ENCODE assay signal across 12 mouse cellular contexts in the genomic region with DNA sequence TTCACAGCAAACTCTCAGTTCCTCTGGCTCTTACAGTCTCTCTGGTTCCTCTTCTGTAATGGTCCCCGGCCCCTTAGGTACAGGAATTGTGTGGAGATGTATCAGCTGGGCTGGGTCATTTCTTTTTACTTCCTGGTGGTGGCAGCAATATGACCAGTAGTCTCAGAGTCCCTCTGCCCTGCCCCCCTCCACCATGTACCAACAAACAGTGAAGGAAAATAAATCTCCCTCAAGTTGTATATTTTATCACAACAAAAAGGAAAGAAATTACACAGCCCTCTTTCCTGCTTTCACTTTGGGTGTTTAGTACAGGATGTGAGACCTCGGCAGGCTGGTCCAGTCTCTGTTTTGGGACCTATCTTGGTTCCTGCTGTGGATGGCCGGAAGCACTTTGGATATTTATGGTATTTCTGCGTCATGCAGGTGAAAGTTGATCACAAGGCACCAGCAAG. TPM values are rescaled to one million over a fixed set of nuclear protein-coding genes. Genes with fewer than 3 reads are reported as not detected.
DNase-seq lines count a peak whose midpoint lies in the region; ATAC-seq and TF ChIP-seq lines count a peak whose summit lies in the region.
"Had no signal": no experiment of that assay in that cellular context is flagged by ENCODE, and none has a peak within 500 bp of the region (broad histone marks: within the 10 kb centered on the region; RNA-seq: fewer than 3 reads in every experiment).

No protein-coding gene starts in this region.

- 0 out of 2 replicates have a peak, but pooled peaks cover 6% of the 10 kb centered on the region for H3K4me1 ChIP-seq in kidney, embryonic 15.5 days
- peaks cover 73% of the 10 kb centered on the region for H3K4me1 ChIP-seq in thymus, adult 2 months (replicated peaks; ENCODE audit: control insufficient read depth, insufficient read depth, low read length)
- H3K4me1 ChIP-seq: liver, embryonic 15.5 days had no signal

- H3K36me3 ChIP-seq in kidney, embryonic 15.5 days = no peaks in the 10 kb centered on the region
- peaks cover 3% of the 10 kb centered on the region; the same call in 1 of the 2 replicates for H3K36me3 ChIP-seq in thymus, adult 2 months (ENCODE audit: control insufficient read depth, insufficient read depth, low read length)
- H3K36me3 ChIP-seq: liver, embryonic 15.5 days had no signal

- TF ChIP-seq POLR2A in thymus, adult 2 months (IDR thresholded peaks at IDR 0.05; ENCODE audit: control insufficient read depth, extremely low read depth, insufficient read depth, low read length, poor library complexity) = no peak

- H3K9me3 ChIP-seq in kidney, embryonic 15.5 days (replicated peaks) = no peaks in the 10 kb centered on the region
- H3K9me3 ChIP-seq: liver, embryonic 15.5 days had no signal

- H3K9ac ChIP-seq in kidney, embryonic 15.5 days = no peak overlapping the region
- H3K9ac ChIP-seq: hindbrain, embryonic 14.5 days; liver, embryonic 15.5 days had no signal

- ATAC-seq in kidney, embryonic 15.5 days (replicated peaks; ENCODE audit: low FRiP score) = no peak
- ATAC-seq in monocyte, adult 5-6 weeks (replicated peaks; ENCODE audit: insufficient number of reproducible peaks, low FRiP score, low TSS enrichment, poor library complexity, severe bottlenecking) = peak; percentile 45
- ATAC-seq: midbrain, embryonic 16.5 days had no signal

- 53% methylated on average over 4 of the region's 4 CpGs for WGBS in kidney, embryonic 15.5 days
- 21% methylated on average over 4 of the region's 4 CpGs for whole genome bisulfite sequencing in thymus, adult 2 months

- H3K4me3 ChIP-seq in kidney, embryonic 15.5 days (replicated peaks) = no peak overlapping the region
- no peak overlapping the region for H3K4me3 ChIP-seq in thymus, adult 2 months (ENCODE audit: control insufficient read depth, insufficient read depth, low read length)
- H3K4me3 ChIP-seq: liver, embryonic 15.5 days had no signal

- peak; percentile 50 for DNase-seq in adrenal gland, adult 2 months
- no peak for DNase-seq in adrenal gland, adult 8-10 months
- DNase-seq in kidney, adult 18-20 months = peak; percentile 19
- DNase-seq in thymus, adult 2 months = no peak
- DNase-seq in thymus, postnatal 25 days = no peak
- no peak for DNase-seq in right cerebral cortex, postnatal 14 days
- DNase-seq: layer of hippocampus, postnatal 36 days had no signal

- no peak overlapping the region for H3K4me2 ChIP-seq in kidney, embryonic 15.5 days
- H3K4me2 ChIP-seq: hindbrain, embryonic 14.5 days; liver, embryonic 15.5 days had no signal

- no peak for TF ChIP-seq CTCF in thymus, adult 2 months (IDR thresholded peaks at IDR 0.05; ENCODE audit: borderline replicate concordance, control insufficient read depth, extremely low read depth, insufficient read depth, low read length, poor library complexity)

- 0 out of 2 replicates have a peak, but pooled peaks cover 3% of the 10 kb centered on the region for H3K27me3 ChIP-seq in kidney, embryonic 15.5 days
- H3K27me3 ChIP-seq in thymus, adult 2 months (ENCODE audit: control insufficient read depth, insufficient read depth, low read length) = no peaks in the 10 kb centered on the region
- H3K27me3 ChIP-seq: liver, embryonic 15.5 days had no signal

- H3K27ac ChIP-seq in kidney, embryonic 15.5 days = no peak overlapping the region
- peak overlapping the region; percentile 96 for H3K27ac ChIP-seq in thymus, adult 2 months (ENCODE audit: control insufficient read depth, insufficient read depth, low read length)
- H3K27ac ChIP-seq: hindbrain, embryonic 14.5 days; liver, embryonic 15.5 days had no signal

RNA-seq across cellular contexts. Expression of a gene that starts 2.8 kb away (rescaled TPM):
- total RNA-seq in adrenal gland, adult 2 months (2021) = not detected
- 0.26 and 0.58 TPM in 2 replicates for polyA plus RNA-seq in adrenal gland, adult 2 months (2012; rRNA removed)
- not detected for total RNA-seq in adrenal gland, adult 8-10 months (2022)
- not detected in 2 replicates for polyA plus RNA-seq in kidney, embryonic 15.5 days (2015; fragmentation: Nextera tagmentation; extraction: Ambion mirVana)
- 25.8 and 35.9 TPM in 2 replicates for polyA plus RNA-seq in thymus, adult 2 months (2012; rRNA removed)
- not detected in 3 replicates for total RNA-seq in monocyte, adult 5-6 weeks (2017)
- total RNA-seq: layer of hippocampus, postnatal 36 days had no signal
- polyA plus RNA-seq: hindbrain, embryonic 14.5 days; liver, embryonic 15.5 days; midbrain, embryonic 16.5 days had no signal

RNA-seq across cellular contexts. Expression of a gene that starts 9.7 kb away (rescaled TPM):
- 10 to 100 TPM; 11.0 to 11.3 TPM for total RNA-seq in adrenal gland, adult 2 months (2021)
- polyA plus RNA-seq in adrenal gland, adult 2 months (2012; rRNA removed) = 7.8 TPM in 2 replicates
- 10 to 100 TPM; 10.7 to 17.0 (median 14.3) TPM for total RNA-seq in adrenal gland, adult 8-10 months (2022)
- polyA plus RNA-seq in kidney, embryonic 15.5 days (2015; fragmentation: Nextera tagmentation; extraction: Ambion mirVana) = 4.3 and 4.6 TPM in 2 replicates
- polyA plus RNA-seq in thymus, adult 2 months (2012; rRNA removed) = 81.2 and 84.0 TPM in 2 replicates
- 4.6 to 8.2 TPM (median 8.2 TPM) in 3 replicates for total RNA-seq in monocyte, adult 5-6 weeks (2017)

Comparison
In these comparisons a context has a peak if more than half of its experiments do, and no peak if none do; other contexts are left out.
1. DNase-seq: peak in adrenal gland, adult 2 months (single experiment) and kidney, adult 18-20 months (single experiment); none in adrenal gland, adult 8-10 months (single experiment), thymus, adult 2 months (single experiment), thymus, postnatal 25 days (single experiment) and right cerebral cortex, postnatal 14 days (single experiment).